7 mouse cellular contexts compared by ENCODE assay signal in genomic region chr5:135078482-135078810, GRCm38 (mm10). TPM values are rescaled to one million over a fixed set of nuclear protein-coding genes. Genes with fewer than 3 reads are reported as not detected.
DNase-seq lines count a peak whose midpoint lies in the region; ATAC-seq and TF ChIP-seq lines count a peak whose summit lies in the region.

No protein-coding gene starts in this region.

- no peak for TF ChIP-seq CTCF in lung, postnatal 0 days (IDR thresholded peaks at IDR 0.05)

- no peak overlapping the region for H3K27ac ChIP-seq in lung, postnatal 0 days (ENCODE audit: low read length)
- peak overlapping the region; percentile 96 for H3K27ac ChIP-seq in forebrain, embryonic 10.5 days
- H3K27ac ChIP-seq in limb, embryonic 11.5 days (replicated peaks; ENCODE audit: low read depth, low read length), result no peak overlapping the region
- H3K27ac ChIP-seq in stomach, embryonic 14.5 days (ENCODE audit: low read length), result no peak overlapping the region

- H3K9ac ChIP-seq in lung, postnatal 0 days (replicated peaks; ENCODE audit: low read depth), result no peak overlapping the region
- H3K9ac ChIP-seq in limb, embryonic 11.5 days (ENCODE audit: low read length), result peak overlapping the region; percentile 9; the same call in 1 of the 2 replicates
- H3K9ac ChIP-seq in stomach, embryonic 14.5 days (replicated peaks; ENCODE audit: low read depth, low read length), result 0 out of 2 replicates have a peak overlapping the region, but pooled peaks have one; percentile 87

- H3K4me3 ChIP-seq in lung, postnatal 0 days (ENCODE audit: low read depth, low read length), result peak overlapping the region; percentile 83
- H3K4me3 ChIP-seq in forebrain, embryonic 10.5 days, result peak overlapping the region; percentile 98
- peak overlapping the region; percentile 93 for H3K4me3 ChIP-seq in limb, embryonic 11.5 days (ENCODE audit: low read depth, low read length)
- peak overlapping the region; percentile 90 for H3K4me3 ChIP-seq in stomach, embryonic 14.5 days (ENCODE audit: low read depth, low read length)

- no peak for TF ChIP-seq EP300 in lung, postnatal 0 days (IDR thresholded peaks at IDR 0.05)

- H3K27me3 ChIP-seq in lung, postnatal 0 days (replicated peaks; ENCODE audit: insufficient read depth, low read length), result no peaks in the 10 kb centered on the region
- peaks cover 16% of the 10 kb centered on the region for H3K27me3 ChIP-seq in forebrain, embryonic 10.5 days (ENCODE audit: poor library complexity, severe bottlenecking)
- no peaks in the 10 kb centered on the region for H3K27me3 ChIP-seq in limb, embryonic 11.5 days (ENCODE audit: control insufficient read depth, insufficient read depth, low read length)
- H3K27me3 ChIP-seq in stomach, embryonic 14.5 days (ENCODE audit: control insufficient read depth, insufficient read depth, low read length), result no peaks in the 10 kb centered on the region

- no peak for DNase-seq in lung, postnatal 0 days (ENCODE audit: low spot score)
- DNase-seq in lung, postnatal 25 days (ENCODE audit: low spot score), result no peak
- DNase-seq in forebrain, embryonic 10.5 days (ENCODE audit: extremely low spot score, low spot score), result no peak
- no peak for DNase-seq in limb, embryonic 11.5 days (ENCODE audit: low spot score)
- DNase-seq in left cerebral cortex, postnatal 10 days (ENCODE audit: extremely low spot score in 1 of 2, low spot score in 2 of 2), result no peak
- DNase-seq in MN1 (ENCODE audit: low spot score), result no peak

- intact Hi-C loops in left cerebral cortex, postnatal 10 days (cut with DNase I), result loop anchor here (5.0 kb wide), 1 partner anchor 61 kb away; no protein-coding TSS in a partner anchor

- WGBS in lung, postnatal 0 days, result 0% methylated on average over 11 of the region's 11 CpGs
- WGBS in forebrain, embryonic 10.5 days, result 3% methylated on average over 11 of the region's 11 CpGs
- 1% methylated on average over 11 of the region's 11 CpGs for WGBS in limb, embryonic 11.5 days
- WGBS in stomach, embryonic 14.5 days, result under 1% methylated on average over 11 of the region's 11 CpGs

- no peak for ATAC-seq in lung, postnatal 0 days
- peak; percentile 37; the same call in 1 of the 2 replicates for ATAC-seq in limb, embryonic 11.5 days (ENCODE audit: insufficient number of reproducible peaks, low FRiP score, low TSS enrichment, low read depth)
- no peak; the same call in 1 of the 2 replicates for ATAC-seq in stomach, embryonic 14.5 days (ENCODE audit: insufficient number of reproducible peaks, insufficient read depth, low FRiP score, low read depth)

- peak overlapping the region; percentile 97 for H3K4me2 ChIP-seq in lung, postnatal 0 days (replicated peaks; ENCODE audit: low read depth, low read length)
- peak overlapping the region; percentile 76 for H3K4me2 ChIP-seq in limb, embryonic 11.5 days (ENCODE audit: low read depth, severe bottlenecking)
- peak overlapping the region; percentile 68 for H3K4me2 ChIP-seq in stomach, embryonic 14.5 days (replicated peaks; ENCODE audit: low read depth, low read length)

- no peaks in the 10 kb centered on the region for H3K36me3 ChIP-seq in lung, postnatal 0 days (ENCODE audit: insufficient read depth, low read length)
- H3K36me3 ChIP-seq in forebrain, embryonic 10.5 days (replicated peaks), result peaks cover 23% of the 10 kb centered on the region
- peaks cover 3% of the 10 kb centered on the region; the same call in 1 of the 2 replicates for H3K36me3 ChIP-seq in limb, embryonic 11.5 days (ENCODE audit: control insufficient read depth, insufficient read depth, low read length)
- peaks cover 4% of the 10 kb centered on the region; the same call in 1 of the 2 replicates for H3K36me3 ChIP-seq in stomach, embryonic 14.5 days (ENCODE audit: control insufficient read depth, insufficient read depth, low read length)

- peaks cover 3% of the 10 kb centered on the region; the same call in 1 of the 2 replicates for H3K4me1 ChIP-seq in lung, postnatal 0 days (ENCODE audit: insufficient read depth, low read depth, low read length)
- H3K4me1 ChIP-seq in forebrain, embryonic 10.5 days, result peaks cover 38% of the 10 kb centered on the region
- H3K4me1 ChIP-seq in limb, embryonic 11.5 days (ENCODE audit: control insufficient read depth, insufficient read depth, low read length), result peaks cover 5% of the 10 kb centered on the region
- peaks cover 11% of the 10 kb centered on the region for H3K4me1 ChIP-seq in stomach, embryonic 14.5 days (ENCODE audit: control insufficient read depth, insufficient read depth, low read length)

- H3K9me3 ChIP-seq in lung, postnatal 0 days (ENCODE audit: low read length), result no peaks in the 10 kb centered on the region
- no peaks in the 10 kb centered on the region for H3K9me3 ChIP-seq in forebrain, embryonic 10.5 days
- H3K9me3 ChIP-seq in limb, embryonic 11.5 days (ENCODE audit: control insufficient read depth, low read length), result no peaks in the 10 kb centered on the region
- H3K9me3 ChIP-seq in stomach, embryonic 14.5 days (ENCODE audit: control insufficient read depth, low read depth, low read length), result no peaks in the 10 kb centered on the region

RNA-seq across cellular contexts. Expression of gene Vps37d, which starts 0.4 kb away (rescaled TPM):
- polyA plus RNA-seq in lung, postnatal 0 days (2015; fragmentation: Nextera tagmentation; extraction: Ambion mirVana), result 4.0 and 4.4 TPM in 2 replicates
- polyA plus RNA-seq in forebrain, embryonic 10.5 days (2016; fragmentation: Nextera tagmentation; extraction: Ambion mirVana), result 6.6 and 7.7 TPM in 2 replicates
- 10.0 and 10.7 TPM in 2 replicates for polyA plus RNA-seq in limb, embryonic 11.5 days (2014; fragmentation: Nextera tagmentation; extraction: Ambion mirVana)
- 7.2 and 7.7 TPM in 2 replicates for polyA plus RNA-seq in stomach, embryonic 14.5 days (2014; fragmentation: Nextera tagmentation; extraction: Ambion mirVana)
- total RNA-seq in left cerebral cortex, postnatal 10 days (2021), result 10 to 100 TPM; 28.9 to 32.7 TPM

RNA-seq across cellular contexts. Expression of gene Mlxipl, which starts 11.2 kb away (rescaled TPM):
- 0.70 and 0.96 TPM in 2 replicates for polyA plus RNA-seq in lung, postnatal 0 days (2015; fragmentation: Nextera tagmentation; extraction: Ambion mirVana)
- polyA plus RNA-seq in forebrain, embryonic 10.5 days (2016; fragmentation: Nextera tagmentation; extraction: Ambion mirVana), result 4.0 and 4.1 TPM in 2 replicates
- polyA plus RNA-seq in limb, embryonic 11.5 days (2014; fragmentation: Nextera tagmentation; extraction: Ambion mirVana), result 3.2 and 3.3 TPM in 2 replicates
- 2.7 and 3.6 TPM in 2 replicates for polyA plus RNA-seq in stomach, embryonic 14.5 days (2014; fragmentation: Nextera tagmentation; extraction: Ambion mirVana)
- 1 to 10 TPM; 3.6 to 4.0 TPM for total RNA-seq in left cerebral cortex, postnatal 10 days (2021)

RNA-seq across cellular contexts. Expression of gene Bud23, which starts 13.7 kb away (rescaled TPM):
- polyA plus RNA-seq in lung, postnatal 0 days (2015; fragmentation: Nextera tagmentation; extraction: Ambion mirVana), result 52.2 and 53.1 TPM in 2 replicates
- 172 and 176 TPM in 2 replicates for polyA plus RNA-seq in forebrain, embryonic 10.5 days (2016; fragmentation: Nextera tagmentation; extraction: Ambion mirVana)
- polyA plus RNA-seq in limb, embryonic 11.5 days (2014; fragmentation: Nextera tagmentation; extraction: Ambion mirVana), result 156 and 157 TPM in 2 replicates
- 95.2 and 99.0 TPM in 2 replicates for polyA plus RNA-seq in stomach, embryonic 14.5 days (2014; fragmentation: Nextera tagmentation; extraction: Ambion mirVana)
- 10 to 100 TPM; 39.7 to 50.1 TPM for total RNA-seq in left cerebral cortex, postnatal 10 days (2021)

RNA-seq across cellular contexts. Expression of gene Dnajc30, which starts 14.4 kb away (rescaled TPM):
- 28.0 and 28.8 TPM in 2 replicates for polyA plus RNA-seq in lung, postnatal 0 days (2015; fragmentation: Nextera tagmentation; extraction: Ambion mirVana)
- polyA plus RNA-seq in forebrain, embryonic 10.5 days (2016; fragmentation: Nextera tagmentation; extraction: Ambion mirVana), result 25.0 and 26.1 TPM in 2 replicates
- 33.3 and 34.1 TPM in 2 replicates for polyA plus RNA-seq in limb, embryonic 11.5 days (2014; fragmentation: Nextera tagmentation; extraction: Ambion mirVana)
- polyA plus RNA-seq in stomach, embryonic 14.5 days (2014; fragmentation: Nextera tagmentation; extraction: Ambion mirVana), result 34.8 and 34.9 TPM in 2 replicates
- total RNA-seq in left cerebral cortex, postnatal 10 days (2021), result 10 to 100 TPM; 37.5 to 38.1 TPM

RNA-seq across cellular contexts. Expression of gene Stx1a, which starts 55.2 kb away (rescaled TPM):
- polyA plus RNA-seq in lung, postnatal 0 days (2015; fragmentation: Nextera tagmentation; extraction: Ambion mirVana), result 5.5 and 5.8 TPM in 2 replicates
- 8.7 and 10.0 TPM in 2 replicates for polyA plus RNA-seq in forebrain, embryonic 10.5 days (2016; fragmentation: Nextera tagmentation; extraction: Ambion mirVana)
- polyA plus RNA-seq in limb, embryonic 11.5 days (2014; fragmentation: Nextera tagmentation; extraction: Ambion mirVana), result 8.2 and 10.2 TPM in 2 replicates
- polyA plus RNA-seq in stomach, embryonic 14.5 days (2014; fragmentation: Nextera tagmentation; extraction: Ambion mirVana), result 17.4 and 17.7 TPM in 2 replicates
- total RNA-seq in left cerebral cortex, postnatal 10 days (2021), result 100 to 1,000 TPM; 367 to 390 TPM
